Mouse (Mus musculus) liver, embryonic 14.5 days (tissue): ENCODE data around the gene Plpp2.

Experiments
- CTCF ChIP-seq: IDR thresholded peaks from 2 replicates; pipeline ENCODE4 v1.5.1; 2016; ENCODE audit warnings: antibody characterized with exemption, low read depth, control low read depth
- EP300 ChIP-seq: IDR thresholded peaks from 2 replicates; pipeline ENCODE4 v1.6.1; 2016; ENCODE audit warnings: antibody characterized with exemption, low read depth

- TF ChIP-seq CTCF (no peak), EP300 (no peak)
Measured at GRCm38 (mm10) chr10:79581501-79581900, 47.9 kb upstream of the Plpp2 start.
